Mouse (Mus musculus) gastrocnemius, postnatal 10 days (tissue): ENCODE measurements around the gene Ddx31. TPM values are rescaled to one million over a fixed set of nuclear protein-coding genes. Genes with fewer than 3 reads are reported as not detected.
A peak's percentile ranks its signal among the peaks of the same experiment; 100 is the strongest.

Experiments used
- DNase-seq: peaks from one replicate; pipeline ENCODE4 v3.0.0; 2021; ENCODE audit warnings: mixed read lengths
- total RNA-seq, 2 experiments: library from RNA; stranded (reverse); gene quantifications; 2 replicates each; pipeline ENCODE4 v1.2.3; 2021

Gene Ddx31
- total RNA-seq, 2 experiments from 2014 or later: 3.4 to 5.7 TPM

GRCm38 (mm10) chr2:28912039-28912700 lies 72.0 kb downstream of the Ddx31 start:
- peak; percentile 15 for DNase-seq

- DNase-seq: no peak
Observed at GRCm38 (mm10) chr2:28912961-28913360, 72.8 kb downstream of the Ddx31 start.

- no peak for DNase-seq
Observed at GRCm38 (mm10) chr2:28914121-28914520, 73.9 kb downstream of the Ddx31 start.

GRCm38 (mm10) chr2:28915104-28915738 lies 75.0 kb downstream of the Ddx31 start:
- DNase-seq: peak; percentile 12

- peak; percentile 40 for DNase-seq
Observed at GRCm38 (mm10) chr2:28915768-28916512, 75.7 kb downstream of the Ddx31 start.

- DNase-seq: no peak
Observed at GRCm38 (mm10) chr2:28916513-28916865, 76.3 kb downstream of the Ddx31 start, which contains the start of gene Barhl1. Gene Barhl1, minus strand, starts transcription at chr2:28916668.

- no peak for DNase-seq
Observed at GRCm38 (mm10) chr2:28917156-28917517, 76.9 kb downstream of the Ddx31 start.

- peak; percentile 23 for DNase-seq
Observed at GRCm38 (mm10) chr2:28917518-28918361, 77.5 kb downstream of the Ddx31 start.

- no peak for DNase-seq
Observed at GRCm38 (mm10) chr2:28919001-28919400, 78.8 kb downstream of the Ddx31 start.

GRCm38 (mm10) chr2:28923912-28924311 lies 83.7 kb downstream of the Ddx31 start:
- DNase-seq: peak; percentile 87

GRCm38 (mm10) chr2:28930571-28930970 lies 90.4 kb downstream of the Ddx31 start:
- DNase-seq: no peak

GRCm38 (mm10) chr2:28938997-28939396 lies 98.8 kb downstream of the Ddx31 start:
- DNase-seq: no peak

- DNase-seq: no peak
Observed at GRCm38 (mm10) chr2:28943666-28944516, 103.7 kb downstream of the Ddx31 start.

GRCm38 (mm10) chr2:28945388-28945787 lies 105.2 kb downstream of the Ddx31 start:
- no peak for DNase-seq

- DNase-seq: no peak
Observed at GRCm38 (mm10) chr2:28946312-28946711, 106.1 kb downstream of the Ddx31 start.

- DNase-seq: no peak
Observed at GRCm38 (mm10) chr2:28952981-28953380, 112.8 kb downstream of the Ddx31 start.

- DNase-seq: no peak
Observed at GRCm38 (mm10) chr2:28954595-28954994, 114.4 kb downstream of the Ddx31 start.
